Mouse (Mus musculus): ENCODE data around the gene Pfkfb3. TPM values are rescaled to one million over a fixed set of nuclear protein-coding genes. Genes with fewer than 3 reads are reported as not detected.
"Not testable (repeated sequence)": the region's sequence is repeated elsewhere in the genome, so short reads cannot be mapped to it uniquely, and the experiment has no call there.

The Pfkfb3 gene
- polyA plus RNA-seq, 1 experiment from 2014 or later = 17.9 TPM

- 100% methylated on average over 1 of the region's 1 CpGs for WGBS
- Histone ChIP-seq H3K9me3 (ENCODE audit: control insufficient read depth, low read length) (no peaks in the 10 kb centered on the region), H3K4me3 (ENCODE audit: low read length) (no peak overlapping the region), H3K4me1 (replicated peaks; ENCODE audit: control insufficient read depth, insufficient read depth, low read length) (no peaks in the 10 kb centered on the region), H3K4me2 (ENCODE audit: low read depth, low read length) (no peak overlapping the region), H3K27me3 (ENCODE audit: control insufficient read depth, insufficient read depth, low read depth, low read length) (no peaks in the 10 kb centered on the region), H3K9ac (ENCODE audit: low read length) (no peak overlapping the region), H3K36me3 (ENCODE audit: control insufficient read depth, insufficient read depth, low read length) (no peaks in the 10 kb centered on the region), H3K27ac (ENCODE audit: low read length) (no peak overlapping the region)
- no peak for ATAC-seq (ENCODE audit: low read depth)
Measured at GRCm38 (mm10) chr2:11542121-11542520, 11.8 kb downstream of the Pfkfb3 start.

GRCm38 (mm10) chr2:11541528-11541927 lies 12.3 kb downstream of the Pfkfb3 start:
- H3K27ac ChIP-seq (ENCODE audit: low read length); ATAC-seq (ENCODE audit: low read depth); H3K4me2 ChIP-seq (ENCODE audit: low read depth, low read length); H3K27me3 ChIP-seq (ENCODE audit: control insufficient read depth, insufficient read depth, low read depth, low read length); H3K4me1 ChIP-seq (replicated peaks; ENCODE audit: control insufficient read depth, insufficient read depth, low read length); H3K36me3 ChIP-seq (ENCODE audit: control insufficient read depth, insufficient read depth, low read length); H3K9ac ChIP-seq (ENCODE audit: low read length); H3K4me3 ChIP-seq (ENCODE audit: low read length); H3K9me3 ChIP-seq (ENCODE audit: control insufficient read depth, low read length): not testable (repeated sequence)
- whole genome bisulfite sequencing = 58% methylated on average over 1 of the region's 1 CpGs

GRCm38 (mm10) chr2:11535966-11536365 lies 17.9 kb downstream of the Pfkfb3 start:
- no peak for ATAC-seq (ENCODE audit: low read depth)
- H3K27me3 ChIP-seq (ENCODE audit: control insufficient read depth, insufficient read depth, low read depth, low read length) = no peaks in the 10 kb centered on the region
- H3K4me2 ChIP-seq (ENCODE audit: low read depth, low read length) = peak overlapping the region; percentile 93
- no peaks in the 10 kb centered on the region for H3K36me3 ChIP-seq (ENCODE audit: control insufficient read depth, insufficient read depth, low read length)
- no peak overlapping the region for H3K27ac ChIP-seq (ENCODE audit: low read length)
- peak overlapping the region; percentile 56 for H3K4me3 ChIP-seq (ENCODE audit: low read length)
- WGBS = 58% methylated on average over 8 of the region's 8 CpGs
- H3K9ac ChIP-seq (ENCODE audit: low read length) = peak overlapping the region; percentile 62
- peaks cover 5% of the 10 kb centered on the region for H3K4me1 ChIP-seq (replicated peaks; ENCODE audit: control insufficient read depth, insufficient read depth, low read length)
- no peaks in the 10 kb centered on the region for H3K9me3 ChIP-seq (ENCODE audit: control insufficient read depth, low read length)

GRCm38 (mm10) chr2:11535412-11535928 lies 18.4 kb downstream of the Pfkfb3 start:
- Histone ChIP-seq H3K4me3 (ENCODE audit: low read length) (peak overlapping the region; percentile 56), H3K36me3 (ENCODE audit: control insufficient read depth, insufficient read depth, low read length) (no peaks in the 10 kb centered on the region), H3K27ac (ENCODE audit: low read length) (peak overlapping the region; percentile 38; the same call in 1 of the 2 replicates), H3K9me3 (ENCODE audit: control insufficient read depth, low read length) (no peaks in the 10 kb centered on the region), H3K9ac (ENCODE audit: low read length) (peak overlapping the region; percentile 62), H3K27me3 (ENCODE audit: control insufficient read depth, insufficient read depth, low read depth, low read length) (no peaks in the 10 kb centered on the region), H3K4me2 (ENCODE audit: low read depth, low read length) (peak overlapping the region; percentile 93), H3K4me1 (replicated peaks; ENCODE audit: control insufficient read depth, insufficient read depth, low read length) (peaks cover 5% of the 10 kb centered on the region)
- 1% methylated on average over 31 of the region's 32 CpGs for WGBS
- peak; percentile 99 for ATAC-seq (ENCODE audit: low read depth)

- H3K9me3 ChIP-seq (ENCODE audit: control insufficient read depth, low read length) = no peaks in the 10 kb centered on the region
- no peaks in the 10 kb centered on the region for H3K36me3 ChIP-seq (ENCODE audit: control insufficient read depth, insufficient read depth, low read length)
- 0 out of 2 replicates have a peak overlapping the region, but pooled peaks have one; percentile 0 for H3K27ac ChIP-seq (ENCODE audit: low read length)
- 0 out of 2 replicates have a peak overlapping the region, but pooled peaks have one; percentile 31 for H3K9ac ChIP-seq (ENCODE audit: low read length)
- H3K4me1 ChIP-seq (replicated peaks; ENCODE audit: control insufficient read depth, insufficient read depth, low read length) = peaks cover 5% of the 10 kb centered on the region
- H3K27me3 ChIP-seq (ENCODE audit: control insufficient read depth, insufficient read depth, low read depth, low read length) = no peaks in the 10 kb centered on the region
- 9% methylated on average over 10 of the region's 10 CpGs for WGBS
- peak overlapping the region; percentile 93 for H3K4me2 ChIP-seq (ENCODE audit: low read depth, low read length)
- ATAC-seq (ENCODE audit: low read depth) = peak; percentile 41; the same call in 1 of the 2 replicates
- H3K4me3 ChIP-seq (ENCODE audit: low read length) = peak overlapping the region; percentile 56
Measured at GRCm38 (mm10) chr2:11534826-11535225, 19.1 kb downstream of the Pfkfb3 start.

- no peaks in the 10 kb centered on the region for H3K9me3 ChIP-seq (ENCODE audit: control insufficient read depth, low read length)
- H3K9ac ChIP-seq (ENCODE audit: low read length) = no peak overlapping the region
- H3K4me2 ChIP-seq (ENCODE audit: low read depth, low read length) = no peak overlapping the region
- no peak overlapping the region for H3K4me3 ChIP-seq (ENCODE audit: low read length)
- WGBS = 64% methylated on average over 6 of the region's 6 CpGs
- no peak overlapping the region for H3K27ac ChIP-seq (ENCODE audit: low read length)
- no peak for ATAC-seq (ENCODE audit: low read depth)
- no peaks in the 10 kb centered on the region for H3K27me3 ChIP-seq (ENCODE audit: control insufficient read depth, insufficient read depth, low read depth, low read length)
- no peaks in the 10 kb centered on the region; the same call in 1 of the 2 replicates for H3K4me1 ChIP-seq (replicated peaks; ENCODE audit: control insufficient read depth, insufficient read depth, low read length)
- H3K36me3 ChIP-seq (ENCODE audit: control insufficient read depth, insufficient read depth, low read length) = no peaks in the 10 kb centered on the region
Measured at GRCm38 (mm10) chr2:11530101-11530500, 23.8 kb downstream of the Pfkfb3 start.

DNA sequence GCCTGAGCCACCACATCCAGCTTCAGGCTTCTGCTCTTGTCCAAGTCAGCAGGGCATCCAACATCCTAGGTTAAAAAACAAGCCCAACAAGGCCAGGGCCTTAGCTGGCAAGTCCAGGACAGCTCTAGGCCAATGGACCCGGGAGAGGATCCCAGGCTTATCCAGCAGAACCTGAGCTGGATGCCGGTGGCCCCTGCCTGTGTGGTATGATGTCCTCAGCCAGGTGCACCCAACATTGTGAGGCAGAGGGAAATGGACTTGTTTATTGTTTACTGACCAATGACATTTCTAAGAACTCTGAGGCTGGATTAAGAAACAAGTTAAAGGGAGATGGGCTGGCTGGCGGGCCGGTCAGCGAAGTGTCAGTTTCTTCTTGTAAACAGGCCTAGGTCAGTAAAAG lies 27.8 kb downstream of the Pfkfb3 start:
- WGBS = 68% methylated on average over 5 of the region's 5 CpGs
- ATAC-seq (ENCODE audit: low read depth) = no peak
- H3K9me3 ChIP-seq (ENCODE audit: control insufficient read depth, low read length) = no peaks in the 10 kb centered on the region

DNA sequence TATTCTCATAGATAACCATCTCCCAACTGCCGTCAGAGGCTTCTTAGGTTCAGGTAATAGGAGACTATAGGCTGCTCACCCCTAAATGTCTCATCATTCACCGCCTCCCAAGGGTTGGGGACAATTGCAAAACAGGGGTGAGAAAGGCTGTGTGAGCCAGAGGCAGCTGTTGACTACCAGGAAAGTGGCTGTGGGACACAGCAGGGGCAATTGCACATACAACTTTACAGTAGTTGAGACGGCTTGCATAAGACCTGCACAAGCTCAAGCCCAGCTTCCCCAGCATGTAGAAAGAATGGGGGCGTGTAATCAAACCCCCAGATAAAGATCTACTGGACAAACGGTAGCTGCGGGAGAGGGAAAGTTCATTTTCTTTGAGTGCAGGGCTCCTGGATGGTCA lies 29.1 kb downstream of the Pfkfb3 start:
- no peaks in the 10 kb centered on the region for H3K36me3 ChIP-seq (ENCODE audit: control insufficient read depth, insufficient read depth, low read length)
- no peaks in the 10 kb centered on the region for H3K9me3 ChIP-seq (ENCODE audit: control insufficient read depth, low read length)
- no peak overlapping the region for H3K27ac ChIP-seq (ENCODE audit: low read length)
- no peak overlapping the region for H3K4me3 ChIP-seq (ENCODE audit: low read length)
- H3K27me3 ChIP-seq (ENCODE audit: control insufficient read depth, insufficient read depth, low read depth, low read length) = no peaks in the 10 kb centered on the region
- no peaks in the 10 kb centered on the region for H3K4me1 ChIP-seq (replicated peaks; ENCODE audit: control insufficient read depth, insufficient read depth, low read length)
- H3K4me2 ChIP-seq (ENCODE audit: low read depth, low read length) = no peak overlapping the region
- no peak overlapping the region for H3K9ac ChIP-seq (ENCODE audit: low read length)
- 60% methylated on average over 6 of the region's 6 CpGs for WGBS
- 0 out of 2 replicates have a peak, but pooled peaks have one; percentile 13 for ATAC-seq (ENCODE audit: low read depth)

More for the DNA sequence above, 27.8 kb downstream of the Pfkfb3 start:
- Histone ChIP-seq H3K27me3 (ENCODE audit: control insufficient read depth, insufficient read depth, low read depth, low read length) (no peaks in the 10 kb centered on the region), H3K9ac (ENCODE audit: low read length) (no peak overlapping the region), H3K4me2 (ENCODE audit: low read depth, low read length) (no peak overlapping the region), H3K4me3 (ENCODE audit: low read length) (no peak overlapping the region), H3K36me3 (ENCODE audit: control insufficient read depth, insufficient read depth, low read length) (no peaks in the 10 kb centered on the region), H3K4me1 (replicated peaks; ENCODE audit: control insufficient read depth, insufficient read depth, low read length) (no peaks in the 10 kb centered on the region), H3K27ac (ENCODE audit: low read length) (no peak overlapping the region)

GRCm38 (mm10) chr2:11521758-11522157 lies 32.1 kb downstream of the Pfkfb3 start:
- H3K4me3 ChIP-seq (ENCODE audit: low read length) = no peak overlapping the region
- no peak overlapping the region for H3K27ac ChIP-seq (ENCODE audit: low read length)
- no peak overlapping the region for H3K4me2 ChIP-seq (ENCODE audit: low read depth, low read length)
- no peaks in the 10 kb centered on the region for H3K36me3 ChIP-seq (ENCODE audit: control insufficient read depth, insufficient read depth, low read length)
- H3K27me3 ChIP-seq (ENCODE audit: control insufficient read depth, insufficient read depth, low read depth, low read length) = no peaks in the 10 kb centered on the region
- H3K9ac ChIP-seq (ENCODE audit: low read length) = no peak overlapping the region
- H3K4me1 ChIP-seq (replicated peaks; ENCODE audit: control insufficient read depth, insufficient read depth, low read length) = no peaks in the 10 kb centered on the region
- ATAC-seq (ENCODE audit: low read depth) = no peak
- 90% methylated on average over 7 of the region's 7 CpGs for WGBS
- H3K9me3 ChIP-seq (ENCODE audit: control insufficient read depth, low read length) = no peaks in the 10 kb centered on the region

Measured in lung, embryonic 16.5 days (tissue).